Mouse (Mus musculus) layer of hippocampus, adult 2 months (tissue): ENCODE results near the gene Prr5l. TPM values are rescaled to one million over a fixed set of nuclear protein-coding genes. Genes with fewer than 3 reads are reported as not detected.
A peak's percentile ranks its signal among the peaks of the same experiment; 100 is the strongest.

Experiments used
- DNase-seq, 2 experiments: peaks; one replicate each; pipeline ENCODE4 v3.0.0; 2022; ENCODE audit warnings: low spot score in 2 of 2
- H3K27ac ChIP-seq: fragments of 200-600 bp; 2 replicates; pipeline ENCODE4 v1.8.1; 2022
- H3K4me3 ChIP-seq: fragments of 200-600 bp; 2 replicates; pipeline ENCODE4 v1.8.1; 2022; ENCODE audit warnings: mild to moderate bottlenecking
- CTCF ChIP-seq: fragments of 200-600 bp; conservative IDR thresholded peaks from 2 replicates; pipeline ENCODE4 v1.8.1; 2022; ENCODE audit warnings: antibody characterized with exemption, mild to moderate bottlenecking, moderate library complexity
- total RNA-seq, 2 experiments: library from RNA; stranded (reverse); gene quantifications; 2 replicates each; pipeline ENCODE4 v1.2.3; 2021

Gene Prr5l
- total RNA-seq, 2 experiments from 2014 or later: 7.2 to 9.5 TPM

GRCm38 (mm10) chr2:101905534-101906378 is 22.9 kb upstream of the Prr5l start:
- H3K4me3 ChIP-seq: no peak overlapping the region
- DNase-seq: peak; percentile 85
- peak overlapping the region; percentile 61 for H3K27ac ChIP-seq
- TF ChIP-seq CTCF: peak; percentile 90

- H3K27ac ChIP-seq: no peak overlapping the region
- no peak for TF ChIP-seq CTCF
- DNase-seq: no peak
These were observed 19.4 kb upstream of the Prr5l start for GRCm38 (mm10) chr2:101902196-101902595.

DNA sequence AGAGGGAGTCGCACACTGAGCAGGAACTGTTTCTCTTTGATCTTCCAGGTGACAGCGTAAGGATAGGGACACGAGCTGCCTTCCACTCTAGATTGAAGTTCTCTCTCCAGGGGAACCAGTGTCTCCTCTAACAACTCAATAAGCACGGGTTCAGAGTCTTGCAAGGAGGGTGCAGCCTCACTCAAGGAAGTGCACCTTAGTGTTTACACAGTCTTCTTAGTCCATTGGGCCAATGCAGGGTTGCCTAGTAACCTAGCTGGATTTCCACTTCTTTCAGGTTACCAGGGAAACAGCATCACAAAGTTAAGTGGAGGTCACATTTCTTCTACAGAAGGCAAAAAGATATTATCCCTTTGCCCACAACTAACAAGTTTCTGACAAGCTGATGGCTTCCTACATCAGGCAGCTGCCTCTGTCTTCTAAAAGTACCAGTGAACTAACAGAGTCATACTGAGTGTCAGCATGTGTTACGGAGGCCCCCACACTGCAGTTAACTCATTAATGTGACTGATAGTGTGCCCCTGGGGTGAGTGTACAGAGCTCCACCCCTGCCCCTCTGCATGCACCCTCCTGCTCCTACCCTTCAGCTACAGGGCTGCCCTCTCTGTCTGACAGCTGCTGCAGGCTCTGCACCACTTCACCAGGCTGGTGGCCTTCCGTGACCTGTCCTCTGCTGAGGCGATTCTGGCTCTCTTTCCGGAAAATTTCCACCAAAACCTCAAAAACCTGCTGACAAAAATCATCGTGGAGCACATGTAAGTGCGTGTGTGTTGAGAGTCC is 13.8 kb upstream of the Prr5l start:
- no peak overlapping the region for H3K27ac ChIP-seq
- H3K4me3 ChIP-seq: no peak overlapping the region
- TF ChIP-seq CTCF: no peak
- no peak for DNase-seq

More at GRCm38 (mm10) chr2:101902196-101902595, 19.4 kb upstream of the Prr5l start:
- no peak overlapping the region for H3K4me3 ChIP-seq

DNA sequence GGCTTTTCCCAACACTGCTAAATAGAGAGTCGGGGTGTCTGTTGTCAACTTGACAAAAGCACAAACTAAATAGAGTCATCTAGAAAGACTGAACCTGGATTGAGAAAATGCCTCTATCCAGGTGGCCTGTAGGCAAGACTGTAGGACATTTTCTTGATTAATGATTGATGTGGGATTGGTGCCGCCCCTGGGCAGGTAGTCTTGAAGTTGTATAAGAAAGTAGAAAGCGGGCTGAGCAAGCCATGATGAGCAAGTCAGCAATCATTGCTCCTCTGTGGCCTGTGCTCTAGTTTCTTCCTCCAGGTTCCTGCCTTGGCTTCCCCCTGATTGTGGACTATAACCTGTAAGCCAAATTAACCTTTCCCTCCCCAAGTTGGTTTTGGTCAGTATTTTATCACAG is 11.3 kb upstream of the Prr5l start:
- H3K27ac ChIP-seq: no peak overlapping the region
- DNase-seq: no peak
- no peak overlapping the region for H3K4me3 ChIP-seq
- TF ChIP-seq CTCF: no peak

- no peak overlapping the region for H3K27ac ChIP-seq
- TF ChIP-seq CTCF: no peak
- no peak overlapping the region for H3K4me3 ChIP-seq
- DNase-seq: no peak
These were observed 8.3 kb upstream of the Prr5l start for GRCm38 (mm10) chr2:101891143-101891542.

- Histone ChIP-seq H3K27ac (no peak overlapping the region), H3K4me3 (no peak overlapping the region)
- no peak for TF ChIP-seq CTCF
- DNase-seq: no peak
These were observed 6.1 kb upstream of the Prr5l start for GRCm38 (mm10) chr2:101888886-101889285.

GRCm38 (mm10) chr2:101885768-101886438 is 3.1 kb upstream of the Prr5l start, which contains the start of gene Commd9:
Gene Commd9 (plus strand): TSS chr2:101886247.
- peak; percentile 95 for DNase-seq
- H3K27ac ChIP-seq: peak within 1 kb of the TSS; percentile 93
- H3K4me3 ChIP-seq: peak within 1 kb of the TSS; percentile 76
- TF ChIP-seq CTCF: no peak

GRCm38 (mm10) chr2:101884286-101884685 is 1.5 kb upstream of the Prr5l start:
- peak overlapping the region; percentile 62 for H3K27ac ChIP-seq
- no peak for TF ChIP-seq CTCF
- DNase-seq: no peak

GRCm38 (mm10) chr2:101881471-101882162 is 1.2 kb downstream of the Prr5l start:
- H3K27ac ChIP-seq: peak overlapping the region; percentile 85
- H3K4me3 ChIP-seq: peak overlapping the region; percentile 7
- no peak for DNase-seq
- TF ChIP-seq CTCF: no peak

More at GRCm38 (mm10) chr2:101884286-101884685, 1.5 kb upstream of the Prr5l start:
- H3K4me3 ChIP-seq: no peak overlapping the region

DNA sequence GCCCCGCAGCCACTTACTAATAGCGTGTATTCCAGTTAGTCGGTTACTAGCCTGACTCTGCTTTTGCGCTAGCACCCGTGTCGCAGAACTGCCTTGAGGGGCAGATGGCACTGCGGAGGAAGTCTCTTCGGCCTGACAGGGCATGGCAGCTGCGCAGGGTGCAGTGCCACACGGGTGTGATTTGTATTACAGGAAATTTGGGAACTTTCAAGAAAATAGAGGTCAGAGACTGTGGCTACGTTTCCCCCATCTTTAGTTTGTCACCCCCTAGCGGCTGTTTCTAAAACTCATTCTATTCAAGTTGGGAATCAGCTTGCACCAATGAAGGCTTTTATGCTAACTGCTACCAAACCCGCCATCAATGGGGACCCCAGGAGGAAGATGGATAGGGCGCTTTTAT is 11.6 kb downstream of the Prr5l start:
- TF ChIP-seq CTCF: peak; percentile 82
- DNase-seq: peak; percentile 43 to 65
- Histone ChIP-seq H3K4me3 (peak overlapping the region; percentile 39; the same call in 1 of the 2 replicates), H3K27ac (no peak overlapping the region)

- no peak for DNase-seq
- TF ChIP-seq CTCF: no peak
- Histone ChIP-seq H3K27ac (no peak overlapping the region), H3K4me3 (no peak overlapping the region)
These were observed 14.1 kb downstream of the Prr5l start for GRCm38 (mm10) chr2:101868683-101869082.
